Mouse (Mus musculus) cerebellum, postnatal 25 days (tissue): ENCODE data around the gene Dusp3.

Experiments
- DNase-seq, 2 experiments: peaks; one replicate each; pipeline ENCODE4 v3.0.0; 2021; ENCODE audit warnings: mixed read lengths in 2 of 2

Dusp3 gene

GRCm38 (mm10) chr11:101928030-101928762 lies 58.6 kb downstream of the Dusp3 start:
- DNase-seq: peak; percentile 64 to 73

- no peak for DNase-seq
Measured at GRCm38 (mm10) chr11:101926951-101927589, 59.7 kb downstream of the Dusp3 start.

- DNase-seq: no peak
Measured at GRCm38 (mm10) chr11:101925636-101926035, 61.2 kb downstream of the Dusp3 start.

GRCm38 (mm10) chr11:101924441-101924976 lies 62.3 kb downstream of the Dusp3 start:
- no peak for DNase-seq

- DNase-seq: no peak
Measured at GRCm38 (mm10) chr11:101923988-101924387, 62.8 kb downstream of the Dusp3 start.

- peak; percentile 51 to 61 for DNase-seq
Measured at GRCm38 (mm10) chr11:101921361-101921952, 65.4 kb downstream of the Dusp3 start.
